Mouse (Mus musculus) kidney, adult 2 months (tissue): ENCODE data around the gene Ago1.

ENCODE experiments used
- CTCF ChIP-seq: fragments of 200-500 bp; conservative IDR thresholded peaks from 2 replicates; pipeline ENCODE4 v1.5.1; 2011; ENCODE audit warnings: low read depth, mild to moderate bottlenecking, control low read depth, low read length, moderate library complexity, mixed read lengths; ENCODE audit not compliant: insufficient read depth, insufficient read length
- POLR2A ChIP-seq: fragments of 200-500 bp; IDR thresholded peaks from one replicate; pipeline ENCODE4 v1.6.1; 2011; ENCODE audit warnings: low read depth, low read length, control low read depth

DNA sequence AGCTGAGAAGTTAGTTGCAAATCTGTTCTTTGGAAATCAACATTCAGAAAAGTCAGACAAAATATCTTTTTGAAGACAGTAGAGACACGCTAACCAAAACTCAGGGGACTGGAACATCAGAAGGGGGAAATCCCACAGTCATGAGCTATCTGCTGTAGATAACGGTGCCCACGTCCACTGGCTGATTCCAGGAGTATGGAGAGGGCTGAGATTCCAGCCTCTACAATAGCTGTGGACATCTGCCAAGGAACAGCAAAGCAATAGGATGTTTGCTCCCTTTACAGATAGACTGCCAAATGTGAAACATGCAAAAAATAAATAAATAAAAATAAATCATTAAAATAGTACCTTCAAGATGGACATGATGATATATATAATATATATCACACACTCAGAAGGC is 23.9 kb downstream of the Ago1 start:
- TF ChIP-seq POLR2A (no peak), CTCF (no peak)
